Mouse (Mus musculus) adrenal gland, adult 18-20 months (tissue): ENCODE results near the gene Slc9a8. TPM values are rescaled to one million over a fixed set of nuclear protein-coding genes. Genes with fewer than 3 reads are reported as not detected.

Experiments used
- DNase-seq, 2 experiments: peaks; one replicate each; pipeline ENCODE4 v3.0.0; 2021 to 2022; ENCODE audit warnings: low spot score in 2 of 2
- total RNA-seq, 2 experiments: library from RNA; stranded (reverse); gene quantifications; 1 replicate in 1 of 2; 2 replicates in 1 of 2; pipeline ENCODE4 v1.2.3; 2021

Slc9a8 gene
- total RNA-seq, 2 experiments from 2014 or later: 32.6 to 33.1 TPM

- no peak for DNase-seq
Measured at GRCm38 (mm10) chr2:167505127-167505526, 83.6 kb downstream of the Slc9a8 start.

DNA sequence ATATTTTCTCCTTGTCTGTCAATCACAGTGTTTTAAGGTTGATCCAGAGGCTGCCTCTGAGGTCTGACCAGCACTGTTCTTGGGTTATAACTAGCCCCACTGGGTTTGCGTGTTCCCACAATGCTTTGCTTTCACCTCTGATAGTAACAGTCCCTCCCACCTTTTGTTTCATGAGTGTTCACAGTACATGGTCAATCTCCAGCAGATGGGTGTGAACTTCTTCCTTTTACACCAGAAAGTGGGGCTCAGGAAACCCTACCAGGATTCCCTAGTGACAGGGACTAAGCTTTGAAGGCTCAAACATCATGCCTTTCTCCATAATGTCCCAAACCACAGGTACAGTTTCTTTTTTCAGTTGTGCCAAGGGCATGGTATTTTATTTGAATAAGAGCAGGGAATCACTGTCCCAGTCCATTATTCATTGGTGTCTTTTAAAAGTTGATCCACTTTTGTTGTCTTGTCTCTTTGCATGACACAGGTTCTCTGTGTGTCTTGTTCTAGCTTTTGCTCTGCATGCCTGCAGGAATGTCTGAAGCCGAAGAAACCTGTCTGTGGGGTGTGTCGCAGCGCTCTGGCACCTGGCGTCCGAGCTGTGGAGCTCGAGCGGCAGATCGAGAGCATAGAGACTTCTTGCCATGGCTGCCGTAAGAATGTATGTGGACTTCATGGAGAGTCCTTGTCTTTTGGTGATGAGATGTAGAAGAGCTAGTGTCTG is 85.2 kb downstream of the Slc9a8 start:
- no peak for DNase-seq

- no peak for DNase-seq
Measured at GRCm38 (mm10) chr2:167507719-167508385, 86.3 kb downstream of the Slc9a8 start.

DNA sequence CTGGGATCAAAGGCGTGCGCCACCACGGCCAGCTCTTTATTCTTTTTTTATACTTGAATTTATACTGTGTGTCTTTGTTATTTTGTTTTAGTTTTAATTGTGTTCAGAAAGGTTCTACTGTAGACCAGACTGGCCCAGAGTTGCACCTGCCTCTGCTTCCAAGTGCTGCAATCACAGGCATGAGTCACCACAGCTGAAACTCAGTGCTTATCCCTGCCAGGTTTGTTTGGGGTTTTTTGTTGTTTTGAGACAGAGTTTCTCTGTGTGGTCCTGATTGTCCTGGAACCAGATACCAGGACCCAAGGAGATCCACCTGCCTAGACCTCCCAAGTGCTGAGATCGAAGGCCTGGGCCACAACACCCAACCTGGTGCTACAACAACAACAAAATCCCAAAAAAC is 87.1 kb downstream of the Slc9a8 start:
- DNase-seq: no peak

- no peak for DNase-seq
Measured at GRCm38 (mm10) chr2:167510485-167510884, 89.0 kb downstream of the Slc9a8 start.

GRCm38 (mm10) chr2:167512365-167512764 is 90.9 kb downstream of the Slc9a8 start:
- DNase-seq: no peak

GRCm38 (mm10) chr2:167512970-167513369 is 91.5 kb downstream of the Slc9a8 start:
- DNase-seq: no peak

DNA sequence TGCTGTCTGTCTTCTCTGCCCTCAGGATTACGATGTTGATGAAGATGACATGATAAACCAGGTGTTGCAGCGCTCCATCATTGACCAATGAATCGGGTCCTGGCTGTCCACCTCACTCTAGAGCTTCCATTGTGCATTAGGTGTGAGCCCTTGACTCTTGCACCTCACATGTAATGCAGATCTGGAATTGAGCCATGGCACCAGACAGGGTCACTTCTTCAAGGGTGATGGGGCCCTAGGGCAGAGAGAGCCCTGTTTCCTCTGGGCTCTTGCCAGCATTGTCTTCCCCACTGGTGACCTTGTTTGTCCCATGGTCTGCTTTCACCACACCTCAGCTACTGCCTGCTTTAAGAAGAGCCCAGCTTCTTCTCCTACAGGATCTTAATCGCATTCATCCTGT is 93.1 kb downstream of the Slc9a8 start:
- DNase-seq: no peak

GRCm38 (mm10) chr2:167515688-167516087 is 94.2 kb downstream of the Slc9a8 start:
- DNase-seq: no peak

- DNase-seq: no peak
Measured at GRCm38 (mm10) chr2:167519606-167520252, 98.2 kb downstream of the Slc9a8 start.

Other genes with a start within 250 kb of the Slc9a8 start
- gene Kcnb1, start 231.6 kb upstream of the Slc9a8 start, total RNA-seq: 10 to 100 TPM; 17.6 to 46.0 TPM
- 10 to 100 TPM; 19.3 to 31.8 TPM for gene Ptgis, start 181.1 kb upstream of the Slc9a8 start, total RNA-seq
- 100 to 1,000 TPM in 1 of 2 experiments, 10 to 100 TPM in 1; 74.7 to 123 TPM for gene B4galt5, start 72.5 kb upstream of the Slc9a8 start, total RNA-seq
- 100 to 1,000 TPM in 1 of 2 experiments, 10 to 100 TPM in 1; 88.3 to 103 TPM for gene Rnf114, start 70.9 kb downstream of the Slc9a8 start, total RNA-seq
- gene Spata2, start 71.2 kb downstream of the Slc9a8 start, total RNA-seq: 10 to 100 TPM; 41.1 to 42.8 TPM
- 1 to 10 TPM; 6.3 to 8.8 TPM for gene Snai1, start 116.5 kb downstream of the Slc9a8 start, total RNA-seq
- 100 to 1,000 TPM; 184 to 195 TPM for gene Ube2v1, start 210.4 kb downstream of the Slc9a8 start, total RNA-seq
- 10 to 100 TPM; 11.6 to 15.2 TPM for gene Gm20431, start 239.8 kb downstream of the Slc9a8 start, total RNA-seq